Mouse (Mus musculus): ENCODE measurements around the gene Tcea3. TPM values are rescaled to one million over a fixed set of nuclear protein-coding genes. Genes with fewer than 3 reads are reported as not detected.

The Tcea3 gene
- 0.55 TPM in 1 of 2 replicates, not detected in the other for polyA plus RNA-seq (2012; ENCODE audit: low replicate concordance)

GRCm38 (mm10) chr4:136247729-136248463 lies at the start of gene Tcea3:
Tcea3 (plus strand) TSS chr4:136247729.

GRCm38 (mm10) chr4:136206033-136206893 lies 41.3 kb upstream of the Tcea3 start, which contains the start of gene Asap3:
Asap3 (plus strand) TSS chr4:136206365.

GRCm38 (mm10) chr4:136284455-136284854 lies 36.9 kb downstream of the Tcea3 start, which contains the start of gene Zfp46:
Zfp46 (plus strand) TSS chr4:136284683.

GRCm38 (mm10) chr4:136310229-136311041 lies 62.9 kb downstream of the Tcea3 start, which contains the start of gene Hnrnpr:
Hnrnpr (plus strand) TSS chr4:136310942.

Other genes starting within 250 kb of the Tcea3 start
- 7.2 and 7.7 TPM in 2 replicates for gene Eloa, start 226.0 kb upstream of the Tcea3 start, polyA plus RNA-seq (2012; ENCODE audit: low replicate concordance)
- gene Rpl11, start 194.3 kb upstream of the Tcea3 start, polyA plus RNA-seq (2012; ENCODE audit: low replicate concordance), result 706 and 1,297 TPM in 2 replicates
- gene Id3, start 104.2 kb upstream of the Tcea3 start, polyA plus RNA-seq (2012; ENCODE audit: low replicate concordance), result 100 and 135 TPM in 2 replicates
- gene E2f2, start 75.3 kb upstream of the Tcea3 start, polyA plus RNA-seq (2012; ENCODE audit: low replicate concordance), result 45.9 and 61.7 TPM in 2 replicates
- gene Asap3, start 41.4 kb upstream of the Tcea3 start, polyA plus RNA-seq (2012; ENCODE audit: low replicate concordance), result 0.35 and 0.56 TPM in 2 replicates
- 8.7 and 10.5 TPM in 2 replicates for gene Zfp46, start 37.0 kb downstream of the Tcea3 start, polyA plus RNA-seq (2012; ENCODE audit: low replicate concordance)
- gene Hnrnpr, start 63.2 kb downstream of the Tcea3 start, polyA plus RNA-seq (2012; ENCODE audit: low replicate concordance), result 37.5 and 54.9 TPM in 2 replicates
- not detected in 2 replicates for gene Htr1d, start 175.8 kb downstream of the Tcea3 start, polyA plus RNA-seq (2012; ENCODE audit: low replicate concordance)
- 0.13 TPM in 1 of 2 replicates, not detected in the other for gene 6030445D17Rik, start 214.5 kb downstream of the Tcea3 start, polyA plus RNA-seq (2012; ENCODE audit: low replicate concordance)
- gene Luzp1, start 222.0 kb downstream of the Tcea3 start, polyA plus RNA-seq (2012; ENCODE audit: low replicate concordance), result 1.3 and 1.6 TPM in 2 replicates

Measured in hematopoietic multipotent progenitor cell, adult 10-12 weeks (in vitro differentiated cells).